Mouse (Mus musculus): ENCODE data around the gene Hivep3.

DNA sequence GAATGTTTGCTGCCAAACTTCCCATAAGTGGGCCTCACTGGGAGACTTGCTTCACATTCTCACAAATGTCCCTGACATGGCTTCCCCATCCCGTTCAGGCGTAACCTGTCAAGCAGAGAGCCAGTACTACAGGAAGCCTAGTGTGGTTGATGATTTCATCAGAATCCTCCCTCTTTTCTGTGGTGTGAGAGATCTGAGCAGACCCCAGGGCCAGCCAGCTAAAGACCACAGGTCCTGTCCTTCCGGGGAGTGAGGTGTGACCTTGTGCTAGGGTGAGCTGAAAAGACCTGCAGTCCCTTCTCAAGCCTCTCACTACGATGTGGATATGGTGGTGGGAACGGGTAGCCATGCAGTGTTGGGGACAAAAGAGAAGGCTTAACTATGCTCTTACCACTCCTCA is 348.9 kb downstream of the Hivep3 start:
- TF ChIP-seq CTCF (conservative IDR thresholded peaks at IDR 0.05; ENCODE audit: insufficient read depth, insufficient read length, low read depth, low read length) (no peak), POLR2A (IDR thresholded peaks at IDR 0.05; ENCODE audit: low read depth, low read length) (no peak)
